Mouse (Mus musculus): Measurements from ENCODE around the gene Kcnj10. TPM values are rescaled to one million over a fixed set of nuclear protein-coding genes. Genes with fewer than 3 reads are reported as not detected.
A peak's percentile ranks its signal among the peaks of the same experiment; 100 is the strongest.

Kcnj10 gene
- total and polyA plus RNA-seq, 3 experiments = 0.04 to 0.72 TPM; not detected in 1

DNA sequence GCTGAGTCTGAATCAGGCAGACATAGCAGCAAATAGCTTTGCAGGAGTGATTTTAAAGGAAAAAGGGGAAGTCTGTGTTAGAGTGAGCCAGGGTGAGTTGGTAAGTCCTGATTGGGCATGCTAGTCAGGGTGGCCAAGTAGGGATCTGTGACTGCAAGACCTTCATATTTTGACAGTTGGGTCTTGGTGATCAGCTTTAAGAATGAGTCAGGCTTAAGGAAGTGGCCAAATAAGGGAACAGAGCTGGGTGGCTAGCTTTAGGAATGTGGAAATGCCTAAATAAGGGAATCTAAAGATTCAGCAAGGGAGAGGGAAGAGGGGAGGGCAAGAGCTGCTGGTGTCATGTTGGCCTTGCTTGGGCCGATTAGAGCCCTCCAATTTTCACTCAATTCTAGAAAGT, 82.4 kb downstream of the Kcnj10 start:
- Histone ChIP-seq H3K79me2 (ENCODE audit: control insufficient read depth, insufficient read depth, low read length, poor library complexity) (no peaks in the 10 kb centered on the region), H3K9ac (ENCODE audit: control insufficient read depth, low read depth, low read length, poor library complexity, severe bottlenecking) (no peak overlapping the region), H3K4me3 (ENCODE audit: control insufficient read depth in 1 of 2, insufficient read depth in 1 of 2, low read depth in 2 of 2, low read length in 2 of 2) (no peak overlapping the region), H3K9me3 (replicated peaks; ENCODE audit: insufficient read depth, low read length) (no peaks in the 10 kb centered on the region), H3K27ac (ENCODE audit: control insufficient read depth, low read depth, low read length) (no peak overlapping the region), H3K4me1 (ENCODE audit: control insufficient read depth in 1 of 2, insufficient read depth in 2 of 2, low read length in 2 of 2) (no peaks in the 10 kb centered on the region), H3K36me3 (ENCODE audit: control insufficient read depth in 1 of 2, insufficient read depth in 2 of 2, low read length in 2 of 2) (no peaks in the 10 kb centered on the region), H3K27me3 (ENCODE audit: control insufficient read depth in 1 of 2, insufficient read depth in 2 of 2, low read length in 2 of 2) (peaks cover 1 to 8% of the 10 kb centered on the region in 2 experiments; a peak in 2 of 4 replicates)
- TF ChIP-seq ZC3H11A (IDR thresholded peaks at IDR 0.05; ENCODE audit: low read depth, low read length) (no peak), JUND (IDR thresholded peaks at IDR 0.05; ENCODE audit: low read depth, low read length) (no peak), TBP (IDR thresholded peaks at IDR 0.05; ENCODE audit: low read depth, low read length) (no peak), TAL1 (IDR thresholded peaks at IDR 0.05; ENCODE audit: low read length) (no peak), ELF1 (IDR thresholded peaks at IDR 0.05; ENCODE audit: low read depth, low read length) (no peak), POLR2A (IDR thresholded peaks at IDR 0.05; ENCODE audit: control insufficient read depth in 1 of 2, insufficient read depth in 1 of 2, low read depth in 1 of 2, low read length in 2 of 2, poor library complexity in 1 of 2) (no peak), HCFC1 (IDR thresholded peaks at IDR 0.05; ENCODE audit: low read depth, low read length) (no peak), MYB (IDR thresholded peaks at IDR 0.05; ENCODE audit: low read depth, low read length) (no peak), ETS1 (IDR thresholded peaks at IDR 0.05; ENCODE audit: low read depth, low read length) (no peak), MAFK (IDR thresholded peaks at IDR 0.05; ENCODE audit: borderline replicate concordance, low read depth, low read length) (no peak), ZKSCAN1 (IDR thresholded peaks at IDR 0.05; ENCODE audit: low read depth, low read length) (no peak), TCF12 (IDR thresholded peaks at IDR 0.05; ENCODE audit: low read depth, low read length) (no peak), USF2 (IDR thresholded peaks at IDR 0.05; ENCODE audit: borderline replicate concordance in 1 of 2, insufficient read depth in 1 of 2, low read depth in 1 of 2, low read length in 2 of 2) (no peak), CTCF (IDR thresholded peaks at IDR 0.05 in 2 of 3, conservative IDR thresholded peaks at IDR 0.05 in 1 of 3; ENCODE audit: control insufficient read depth in 1 of 3, insufficient read depth in 1 of 3, low read depth in 2 of 3, low read length in 3 of 3, poor library complexity in 1 of 3, severe bottlenecking in 1 of 3) (no peak), MAX (IDR thresholded peaks at IDR 0.05; ENCODE audit: low read length) (no peak), SMC3 (IDR thresholded peaks at IDR 0.05; ENCODE audit: low read depth, low read length) (no peak), MAZ (IDR thresholded peaks at IDR 0.05; ENCODE audit: low read depth, low read length) (no peak), SIN3A (IDR thresholded peaks at IDR 0.05; ENCODE audit: low read length) (no peak), E2F4 (IDR thresholded peaks at IDR 0.05; ENCODE audit: borderline replicate concordance, low read depth, low read length) (no peak)
- DNase-seq (ENCODE audit: low read depth, low spot score) = peak; percentile 53

Other genes starting within 250 kb of the Kcnj10 start
- gene Pex19, start 214.5 kb upstream of the Kcnj10 start, total RNA-seq (2012; rRNA removed) = 26.3 and 27.7 TPM in 2 replicates
- gene Pex19, start 214.5 kb upstream of the Kcnj10 start, polyA plus RNA-seq (2012; ENCODE audit: insufficient read depth in 1 of 2, insufficient read length in 2 of 2, low read depth in 1 of 2, low replicate concordance in 2 of 2, missing spikeins in 1 of 2) = 10 to 100 TPM in 1 of 2 experiments, not detected in 1; 53.6 TPM
- 31.7 and 32.1 TPM in 2 replicates for gene Dcaf8, start 193.1 kb upstream of the Kcnj10 start, total RNA-seq (2012; rRNA removed)
- gene Dcaf8, start 193.1 kb upstream of the Kcnj10 start, polyA plus RNA-seq (2012; ENCODE audit: insufficient read depth in 1 of 2, insufficient read length in 2 of 2, low read depth in 1 of 2, low replicate concordance in 2 of 2, missing spikeins in 1 of 2) = 10 to 100 TPM; 45.8 to 49.0 TPM
- gene Pea15a, start 134.4 kb upstream of the Kcnj10 start, total RNA-seq (2012; rRNA removed) = 2.4 and 3.0 TPM in 2 replicates
- gene Pea15a, start 134.4 kb upstream of the Kcnj10 start, polyA plus RNA-seq (2012; ENCODE audit: insufficient read depth in 1 of 2, insufficient read length in 2 of 2, low read depth in 1 of 2, low replicate concordance in 2 of 2, missing spikeins in 1 of 2) = 1 to 10 TPM in 1 of 2 experiments, not detected in 1; 7.5 TPM
- gene Casq1, start 121.3 kb upstream of the Kcnj10 start, total RNA-seq (2012; rRNA removed) = not detected in 2 replicates
- gene Casq1, start 121.3 kb upstream of the Kcnj10 start, polyA plus RNA-seq (2012; ENCODE audit: insufficient read depth in 1 of 2, insufficient read length in 2 of 2, low read depth in 1 of 2, low replicate concordance in 2 of 2, missing spikeins in 1 of 2) = under 1 TPM in 1 of 2 experiments, not detected in 1; 0.21 TPM
- not detected in 2 replicates for gene Atp1a4, start 82.8 kb upstream of the Kcnj10 start, total RNA-seq (2012; rRNA removed)
- not detected for gene Atp1a4, start 82.8 kb upstream of the Kcnj10 start, polyA plus RNA-seq (2012; ENCODE audit: insufficient read depth in 1 of 2, insufficient read length in 2 of 2, low read depth in 1 of 2, low replicate concordance in 2 of 2, missing spikeins in 1 of 2)
- 65.2 and 88.0 TPM in 2 replicates for gene Igsf8, start 79.6 kb upstream of the Kcnj10 start, total RNA-seq (2012; rRNA removed)
- 10 to 100 TPM in 1 of 2 experiments, not detected in 1; 97.2 TPM for gene Igsf8, start 79.6 kb upstream of the Kcnj10 start, polyA plus RNA-seq (2012; ENCODE audit: insufficient read depth in 1 of 2, insufficient read length in 2 of 2, low read depth in 1 of 2, low replicate concordance in 2 of 2, missing spikeins in 1 of 2)
- 0.10 TPM in 1 of 2 replicates, not detected in the other for gene Atp1a2, start 43.1 kb upstream of the Kcnj10 start, total RNA-seq (2012; rRNA removed)
- under 1 TPM in 1 of 2 experiments, not detected in 1; 0.04 TPM for gene Atp1a2, start 43.1 kb upstream of the Kcnj10 start, polyA plus RNA-seq (2012; ENCODE audit: insufficient read depth in 1 of 2, insufficient read length in 2 of 2, low read depth in 1 of 2, low replicate concordance in 2 of 2, missing spikeins in 1 of 2)
- not detected in 2 replicates for gene Kcnj9, start 11.9 kb upstream of the Kcnj10 start, total RNA-seq (2012; rRNA removed)
- gene Kcnj9, start 11.9 kb upstream of the Kcnj10 start, polyA plus RNA-seq (2012; ENCODE audit: insufficient read depth in 1 of 2, insufficient read length in 2 of 2, low read depth in 1 of 2, low replicate concordance in 2 of 2, missing spikeins in 1 of 2) = under 1 TPM in 1 of 2 experiments, not detected in 1; 0.08 TPM
- gene Pigm, start 35.3 kb downstream of the Kcnj10 start, total RNA-seq (2012; rRNA removed) = 8.3 and 8.6 TPM in 2 replicates
- 10 to 100 TPM in 1 of 2 experiments, not detected in 1; 11.3 TPM for gene Pigm, start 35.3 kb downstream of the Kcnj10 start, polyA plus RNA-seq (2012; ENCODE audit: insufficient read depth in 1 of 2, insufficient read length in 2 of 2, low read depth in 1 of 2, low replicate concordance in 2 of 2, missing spikeins in 1 of 2)
- gene Slamf9, start 134.1 kb downstream of the Kcnj10 start, total RNA-seq (2012; rRNA removed) = 0.23 TPM in 1 of 2 replicates, not detected in the other
- under 1 TPM in 1 of 2 experiments, not detected in 1; 0.38 TPM for gene Slamf9, start 134.1 kb downstream of the Kcnj10 start, polyA plus RNA-seq (2012; ENCODE audit: insufficient read depth in 1 of 2, insufficient read length in 2 of 2, low read depth in 1 of 2, low replicate concordance in 2 of 2, missing spikeins in 1 of 2)
- 0.12 and 0.13 TPM in 2 replicates for gene Igsf9, start 140.6 kb downstream of the Kcnj10 start, total RNA-seq (2012; rRNA removed)
- gene Igsf9, start 140.6 kb downstream of the Kcnj10 start, polyA plus RNA-seq (2012; ENCODE audit: insufficient read depth in 1 of 2, insufficient read length in 2 of 2, low read depth in 1 of 2, low replicate concordance in 2 of 2, missing spikeins in 1 of 2) = under 1 TPM in 1 of 2 experiments, not detected in 1; 0.38 TPM
- 100 and 150 TPM in 2 replicates for gene Tagln2, start 158.8 kb downstream of the Kcnj10 start, total RNA-seq (2012; rRNA removed)
- gene Tagln2, start 158.8 kb downstream of the Kcnj10 start, polyA plus RNA-seq (2012; ENCODE audit: insufficient read depth in 1 of 2, insufficient read length in 2 of 2, low read depth in 1 of 2, low replicate concordance in 2 of 2, missing spikeins in 1 of 2) = 100 to 1,000 TPM; 332 to 581 TPM
- gene Cfap45, start 179.6 kb downstream of the Kcnj10 start, total RNA-seq (2012; rRNA removed) = 0.29 TPM in 1 of 2 replicates, not detected in the other
- gene Cfap45, start 179.6 kb downstream of the Kcnj10 start, polyA plus RNA-seq (2012; ENCODE audit: insufficient read depth in 1 of 2, insufficient read length in 2 of 2, low read depth in 1 of 2, low replicate concordance in 2 of 2, missing spikeins in 1 of 2) = under 1 TPM in 1 of 2 experiments, not detected in 1; 0.40 TPM
- gene Vsig8, start 214.7 kb downstream of the Kcnj10 start, total RNA-seq (2012; rRNA removed) = not detected in 2 replicates
- not detected for gene Vsig8, start 214.7 kb downstream of the Kcnj10 start, polyA plus RNA-seq (2012; ENCODE audit: insufficient read depth in 1 of 2, insufficient read length in 2 of 2, low read depth in 1 of 2, low replicate concordance in 2 of 2, missing spikeins in 1 of 2)
- gene Slamf8, start 249.4 kb downstream of the Kcnj10 start, total RNA-seq (2012; rRNA removed) = not detected in 2 replicates
- not detected for gene Slamf8, start 249.4 kb downstream of the Kcnj10 start, polyA plus RNA-seq (2012; ENCODE audit: insufficient read depth in 1 of 2, insufficient read length in 2 of 2, low read depth in 1 of 2, low replicate concordance in 2 of 2, missing spikeins in 1 of 2)